Mouse (Mus musculus) layer of hippocampus, postnatal 14 days (tissue): ENCODE data around the gene Apol11a. TPM values are rescaled to one million over a fixed set of nuclear protein-coding genes. Genes with fewer than 3 reads are reported as not detected.
"Not testable (repeated sequence)": the region's sequence is repeated elsewhere in the genome, so short reads cannot be mapped to it uniquely, and the experiment has no call there.

Source experiments
- DNase-seq, 2 experiments: peaks; one replicate each; pipeline ENCODE4 v3.0.0; 2021 to 2022; ENCODE audit warnings: low spot score in 2 of 2, mixed read lengths in 1 of 2
- long read RNA-seq, 2 experiments: library from polyadenylated mRNA; stranded (forward); transcript quantifications; one replicate each; pipeline ENCODE4 v2.0.0; 2021
- total RNA-seq, 2 experiments: library from RNA; stranded (reverse); gene quantifications; 2 replicates each; pipeline ENCODE4 v1.2.3; 2021

Gene Apol11a
- not detected for total RNA-seq
- long read RNA-seq, experiment 1 = 0 reads
- long read RNA-seq, experiment 2 = 0 reads

GRCm38 (mm10) chr15:77507966-77508365, at the start of gene Apol11a:
Gene Apol11a (plus strand): TSS chr15:77508271.
- not testable (repeated sequence) for DNase-seq

DNA sequence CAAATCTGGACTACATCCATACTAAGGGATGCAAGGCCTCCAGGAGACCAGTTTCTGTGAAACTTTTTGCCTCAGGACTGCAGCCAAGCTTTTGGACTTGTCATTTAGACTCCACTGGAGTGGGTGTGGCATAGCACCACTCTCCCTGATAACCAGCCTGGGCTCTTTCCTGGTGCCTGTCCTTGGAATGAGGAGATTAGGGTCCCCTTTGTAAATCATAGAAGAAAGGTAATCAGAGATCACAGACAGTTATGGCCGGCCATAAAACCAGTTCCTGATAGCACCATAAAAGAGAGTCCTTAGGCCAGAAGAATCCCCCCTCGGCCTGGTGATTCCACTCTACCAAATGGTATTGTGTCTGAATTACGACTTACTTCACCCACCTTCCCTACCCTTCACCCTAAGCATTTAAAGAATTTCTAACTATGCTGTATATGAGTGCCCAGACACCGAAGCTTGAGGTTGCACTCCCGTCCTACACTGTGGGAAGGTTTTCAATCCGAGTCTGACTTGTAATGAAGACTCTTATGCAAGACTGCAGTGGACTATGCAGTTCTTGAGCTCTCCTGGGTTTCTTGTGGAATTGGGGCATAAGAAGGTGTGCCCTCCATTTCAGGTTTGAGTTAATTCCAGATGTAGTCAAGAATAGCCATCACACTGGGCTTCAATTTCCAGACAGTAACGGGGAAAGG, 33.2 kb upstream of the Apol11a start:
- not testable (repeated sequence) for DNase-seq

GRCm38 (mm10) chr15:77476693-77477092, 31.4 kb upstream of the Apol11a start, which contains the start of gene Apol10a:
Gene Apol10a (plus strand): TSS chr15:77477047.
- not testable (repeated sequence) for DNase-seq

- no peak for DNase-seq
Measured at GRCm38 (mm10) chr15:77482140-77482794, 25.8 kb upstream of the Apol11a start.

DNA sequence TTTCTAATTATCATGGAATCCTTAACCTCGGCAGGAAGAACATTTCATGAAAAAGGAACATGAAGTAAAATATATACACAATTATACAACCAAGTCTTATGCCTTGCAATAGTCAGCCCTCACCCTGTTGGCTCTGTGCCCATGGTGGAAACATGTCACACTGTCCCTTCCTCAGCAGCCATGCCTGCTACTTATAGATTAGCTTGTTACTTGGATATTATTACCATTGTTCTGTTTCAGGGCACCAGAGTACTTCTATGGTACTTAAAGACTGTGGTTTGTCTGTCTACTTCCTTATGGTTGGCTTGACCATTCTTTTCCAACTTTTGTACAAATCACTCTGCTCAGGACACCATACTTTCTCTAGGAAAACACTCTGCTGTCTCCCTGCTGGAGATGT, 14.9 kb upstream of the Apol11a start:
- DNase-seq = not testable (repeated sequence)

GRCm38 (mm10) chr15:77494694-77495093, 13.4 kb upstream of the Apol11a start:
- not testable (repeated sequence) for DNase-seq

DNA sequence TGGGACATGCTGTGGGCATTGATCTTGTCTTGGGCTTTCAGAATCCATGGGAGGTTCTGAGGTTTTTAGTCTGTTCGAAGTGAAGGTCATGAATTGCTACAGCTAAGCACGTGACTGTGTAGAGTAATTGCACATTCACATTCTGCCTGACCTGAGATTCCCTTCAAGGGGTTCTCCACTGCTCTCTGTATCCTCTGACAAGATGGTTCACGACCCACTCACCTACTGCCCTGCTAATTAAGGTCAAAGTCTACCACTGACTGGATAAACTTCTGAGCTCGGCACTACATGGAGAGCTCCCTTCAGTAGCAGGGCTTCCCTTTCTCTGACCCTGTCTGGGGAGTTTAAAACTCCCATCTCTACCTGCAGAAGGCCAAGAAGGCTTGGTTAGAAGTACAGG, 12.5 kb downstream of the Apol11a start:
- not testable (repeated sequence) for DNase-seq

GRCm38 (mm10) chr15:77523186-77523843, 15.2 kb downstream of the Apol11a start:
- DNase-seq = peak; percentile 26 to 29

GRCm38 (mm10) chr15:77533216-77533615, 25.1 kb downstream of the Apol11a start, which contains the start of gene Apol7c:
Gene Apol7c (minus strand): TSS chr15:77533316.
- DNase-seq = no peak

DNA sequence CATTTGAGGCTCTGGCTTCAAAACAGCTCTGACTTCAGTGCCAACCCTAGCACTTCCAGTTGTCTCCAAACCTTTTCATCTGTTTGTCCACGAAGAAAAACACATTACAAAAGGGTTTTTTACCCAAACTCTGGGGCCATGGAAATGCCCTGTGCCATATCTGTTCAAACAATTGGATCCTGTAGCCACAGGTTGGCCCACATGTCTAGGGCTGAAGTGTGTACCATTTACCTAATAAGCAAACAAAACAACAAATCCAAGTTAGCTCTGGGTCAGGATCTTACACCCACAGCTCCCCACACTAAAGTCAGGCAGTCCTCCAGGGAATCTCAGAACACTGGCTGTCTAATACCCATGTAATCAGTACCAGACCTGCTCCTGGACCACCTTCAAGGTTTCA, 31.1 kb downstream of the Apol11a start:
- not testable (repeated sequence) for DNase-seq

- no peak for DNase-seq
Measured at GRCm38 (mm10) chr15:77561792-77562191, 53.7 kb downstream of the Apol11a start, which contains the start of gene 1700025B11Rik. Gene 1700025B11Rik (minus strand): TSS chr15:77561892.

DNA sequence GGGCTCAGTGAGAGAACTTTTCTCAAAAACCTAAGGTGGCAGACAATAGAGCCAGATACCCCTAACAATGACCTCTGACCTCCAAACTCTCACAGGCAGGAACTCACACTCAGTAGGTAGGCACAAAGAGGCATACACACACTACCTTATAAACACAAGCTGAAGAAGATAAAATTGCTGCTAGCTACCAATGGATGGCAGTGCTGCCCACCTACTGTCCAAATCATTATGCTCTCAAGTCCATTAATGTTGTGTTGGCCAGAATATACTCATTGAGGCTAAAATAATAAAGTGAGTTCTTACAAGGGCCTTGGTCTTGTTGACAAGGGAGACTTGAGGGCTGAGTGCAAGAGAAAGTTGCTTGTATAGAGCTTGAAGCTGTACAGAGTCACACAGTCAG, 55.1 kb downstream of the Apol11a start:
- no peak for DNase-seq

Other genes starting within 250 kb of the Apol11a start
- 100 to 1,000 TPM; 228 to 234 TPM for gene Rbfox2, start 201.3 kb upstream of the Apol11a start, total RNA-seq
- not detected for gene Apol7a, start 109.2 kb upstream of the Apol11a start, total RNA-seq
- gene Apol9a, start 97.1 kb upstream of the Apol11a start, total RNA-seq = not detected
- not detected for gene Apol7b, start 60.8 kb upstream of the Apol11a start, total RNA-seq
- not detected for gene Apol10a, start 31.2 kb upstream of the Apol11a start, total RNA-seq
- not detected for gene Apol7c, start 25.0 kb downstream of the Apol11a start, total RNA-seq
- gene 1700025B11Rik, start 53.6 kb downstream of the Apol11a start, total RNA-seq = not detected
- gene Apol10b, start 87.9 kb downstream of the Apol11a start, total RNA-seq = not detected
- not detected for gene Gm36245, start 91.0 kb downstream of the Apol11a start, total RNA-seq
- gene Apol11b, start 135.0 kb downstream of the Apol11a start, total RNA-seq = not detected
- gene Apol7e, start 190.6 kb downstream of the Apol11a start, total RNA-seq = not detected
- gene Apol9b, start 220.8 kb downstream of the Apol11a start, total RNA-seq = not detected
- gene Apol8, start 248.7 kb downstream of the Apol11a start, total RNA-seq = 1 to 10 TPM in 1 of 2 experiments, under 1 TPM in 1; 0.97 to 1.6 TPM